Mouse (Mus musculus): ENCODE data around the gene Limch1. TPM values are rescaled to one million over a fixed set of nuclear protein-coding genes. Genes with fewer than 3 reads are reported as not detected.

The Limch1 gene
- polyA plus RNA-seq, 1 experiment from 2014 or later: 368 TPM

DNA sequence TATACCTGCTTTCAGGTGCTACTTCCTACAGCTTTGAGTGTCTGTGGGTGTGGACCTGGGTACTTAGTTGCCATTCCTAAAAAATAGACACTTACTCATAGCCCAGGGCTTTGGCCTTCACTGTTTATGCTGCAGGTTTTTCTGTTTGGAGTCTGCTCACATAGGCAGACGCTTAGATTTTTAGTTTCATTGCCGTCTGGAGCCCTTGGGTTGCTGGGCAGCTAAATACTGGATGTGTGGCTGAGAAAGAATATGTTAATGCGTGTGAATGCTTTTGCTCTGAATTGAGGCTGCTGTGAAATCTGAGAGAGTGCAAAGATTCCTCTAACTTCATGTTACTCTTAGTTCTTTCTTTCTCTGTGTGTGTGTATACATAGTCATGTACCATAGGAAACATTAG lies 52.5 kb downstream of the Limch1 start:
- Histone ChIP-seq H3K36me3 (ENCODE audit: insufficient read depth, low read length) (no peaks in the 10 kb centered on the region), H3K4me3 (ENCODE audit: low read depth, low read length) (no peak overlapping the region), H3K27me3 (replicated peaks; ENCODE audit: insufficient read depth, low read length) (no peaks in the 10 kb centered on the region), H3K4me2 (replicated peaks; ENCODE audit: low read depth, low read length) (peak overlapping the region; percentile 12; the same call in 1 of the 2 replicates), H3K27ac (ENCODE audit: low read length) (peak overlapping the region; percentile 74), H3K9me3 (ENCODE audit: low read length) (no peaks in the 10 kb centered on the region), H3K4me1 (ENCODE audit: insufficient read depth, low read depth, low read length) (peaks cover 33% of the 10 kb centered on the region; the same call in 1 of the 2 replicates), H3K9ac (replicated peaks; ENCODE audit: low read depth) (no peak overlapping the region)
- DNase-seq (ENCODE audit: low spot score) (peak; percentile 64), ATAC-seq (peak; percentile 50)
- TF ChIP-seq CTCF (IDR thresholded peaks at IDR 0.05): no peak
- peak; percentile 30; the same call in 1 of the 2 replicates for TF ChIP-seq EP300 (IDR thresholded peaks at IDR 0.05)
- WGBS: 27% methylated on average over 3 of the region's 3 CpGs

DNA sequence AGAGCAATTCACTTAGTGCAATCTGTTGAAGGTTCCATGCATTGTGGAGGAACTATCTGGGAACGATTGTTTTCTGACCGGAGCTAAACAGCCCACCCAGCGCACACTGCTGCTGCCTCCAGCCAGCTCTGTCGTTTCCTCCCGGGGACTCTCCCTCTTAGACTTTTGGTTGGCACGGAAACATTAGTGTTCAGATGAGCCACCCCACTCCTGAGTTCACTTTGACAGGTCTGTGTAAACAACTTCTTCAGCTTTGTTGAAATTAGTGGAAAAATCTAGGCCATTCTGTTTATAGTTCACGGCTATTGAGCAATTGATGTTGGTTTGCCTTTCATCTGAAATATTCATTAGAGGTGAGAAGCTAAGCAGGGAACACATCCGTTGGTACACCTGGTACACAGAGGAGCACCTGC lies 53.0 kb downstream of the Limch1 start:
- Histone ChIP-seq H3K4me3 (ENCODE audit: low read depth, low read length) (no peak overlapping the region), H3K27me3 (replicated peaks; ENCODE audit: insufficient read depth, low read length) (no peaks in the 10 kb centered on the region), H3K9me3 (ENCODE audit: low read length) (no peaks in the 10 kb centered on the region), H3K36me3 (ENCODE audit: insufficient read depth, low read length) (no peaks in the 10 kb centered on the region), H3K4me1 (ENCODE audit: insufficient read depth, low read depth, low read length) (peaks cover 33% of the 10 kb centered on the region; the same call in 1 of the 2 replicates), H3K9ac (replicated peaks; ENCODE audit: low read depth) (no peak overlapping the region), H3K4me2 (replicated peaks; ENCODE audit: low read depth, low read length) (peak overlapping the region; percentile 12), H3K27ac (ENCODE audit: low read length) (peak overlapping the region; percentile 74)
- ATAC-seq: peak; percentile 87
- WGBS: 5% methylated on average over 8 of the region's 8 CpGs
- TF ChIP-seq EP300 (IDR thresholded peaks at IDR 0.05) (peak; percentile 97), CTCF (IDR thresholded peaks at IDR 0.05) (no peak)
- DNase-seq (ENCODE audit: low spot score): peak; percentile 93

DNA sequence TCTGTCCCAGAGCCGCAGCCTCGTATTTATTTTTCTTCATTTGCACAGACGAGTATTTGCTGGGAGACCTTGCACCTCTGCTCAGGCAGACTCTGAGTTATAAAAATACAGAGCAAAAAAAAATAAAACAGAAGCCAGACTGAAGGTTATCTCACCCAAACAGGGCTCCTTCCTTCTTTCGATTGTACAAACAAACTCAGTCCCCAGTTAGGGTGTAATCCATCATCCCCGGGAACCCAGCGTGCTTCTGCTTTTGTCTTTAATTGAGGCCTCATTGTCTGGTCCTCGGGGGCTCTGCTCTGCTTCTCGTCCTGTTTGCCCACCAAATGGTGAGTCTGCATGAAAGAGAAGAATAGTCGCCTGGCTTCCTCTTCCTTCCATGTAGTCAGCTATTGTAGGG lies 54.6 kb downstream of the Limch1 start:
- no peak overlapping the region; the same call in 1 of the 2 replicates for H3K4me2 ChIP-seq (replicated peaks; ENCODE audit: low read depth, low read length)
- WGBS: 15% methylated on average over 9 of the region's 9 CpGs
- H3K9me3 ChIP-seq (ENCODE audit: low read length): no peaks in the 10 kb centered on the region
- no peak overlapping the region for H3K9ac ChIP-seq (replicated peaks; ENCODE audit: low read depth)
- no peaks in the 10 kb centered on the region for H3K27me3 ChIP-seq (replicated peaks; ENCODE audit: insufficient read depth, low read length)
- DNase-seq (ENCODE audit: low spot score): peak; percentile 42
- H3K27ac ChIP-seq (ENCODE audit: low read length): peak overlapping the region; percentile 23; the same call in 1 of the 2 replicates
- peak; percentile 52 for TF ChIP-seq EP300 (IDR thresholded peaks at IDR 0.05)
- no peak for TF ChIP-seq CTCF (IDR thresholded peaks at IDR 0.05)
- no peak overlapping the region for H3K4me3 ChIP-seq (ENCODE audit: low read depth, low read length)
- peaks cover 33% of the 10 kb centered on the region; the same call in 1 of the 2 replicates for H3K4me1 ChIP-seq (ENCODE audit: insufficient read depth, low read depth, low read length)
- no peak for ATAC-seq
- H3K36me3 ChIP-seq (ENCODE audit: insufficient read depth, low read length): no peaks in the 10 kb centered on the region

DNA sequence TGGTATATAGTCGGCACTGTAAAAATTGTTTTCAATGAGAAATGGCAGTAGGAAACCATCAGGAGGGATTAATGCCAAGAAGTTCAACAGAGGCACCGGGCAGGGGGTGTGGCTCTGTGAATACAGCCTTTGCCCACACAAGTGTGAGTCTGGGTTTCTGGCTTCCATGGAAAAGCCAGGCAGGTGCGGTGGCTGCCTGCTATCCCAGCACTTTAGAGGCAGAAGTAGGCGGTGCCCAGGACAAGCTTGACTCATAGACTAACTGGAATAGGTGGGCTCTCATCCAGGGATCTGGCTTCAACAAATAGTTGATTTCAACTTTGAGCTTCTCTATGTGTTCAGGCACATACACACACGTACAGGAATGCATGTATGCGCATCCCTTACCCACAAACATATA lies 55.4 kb downstream of the Limch1 start:
- 48% methylated on average over 6 of the region's 6 CpGs for WGBS
- H3K4me1 ChIP-seq (ENCODE audit: insufficient read depth, low read depth, low read length): peaks cover 33% of the 10 kb centered on the region; the same call in 1 of the 2 replicates
- no peak overlapping the region for H3K4me3 ChIP-seq (ENCODE audit: low read depth, low read length)
- H3K9ac ChIP-seq (replicated peaks; ENCODE audit: low read depth): no peak overlapping the region
- H3K27ac ChIP-seq (ENCODE audit: low read length): peak overlapping the region; percentile 23; the same call in 1 of the 2 replicates
- no peaks in the 10 kb centered on the region for H3K27me3 ChIP-seq (replicated peaks; ENCODE audit: insufficient read depth, low read length)
- DNase-seq (ENCODE audit: low spot score) (peak; percentile 60), ATAC-seq (0 out of 2 replicates have a peak, but pooled peaks have one; percentile 10)
- no peaks in the 10 kb centered on the region for H3K36me3 ChIP-seq (ENCODE audit: insufficient read depth, low read length)
- TF ChIP-seq EP300 (IDR thresholded peaks at IDR 0.05): no peak
- no peak for TF ChIP-seq CTCF (IDR thresholded peaks at IDR 0.05)
- no peaks in the 10 kb centered on the region for H3K9me3 ChIP-seq (ENCODE audit: low read length)
- H3K4me2 ChIP-seq (replicated peaks; ENCODE audit: low read depth, low read length): no peak overlapping the region

DNA sequence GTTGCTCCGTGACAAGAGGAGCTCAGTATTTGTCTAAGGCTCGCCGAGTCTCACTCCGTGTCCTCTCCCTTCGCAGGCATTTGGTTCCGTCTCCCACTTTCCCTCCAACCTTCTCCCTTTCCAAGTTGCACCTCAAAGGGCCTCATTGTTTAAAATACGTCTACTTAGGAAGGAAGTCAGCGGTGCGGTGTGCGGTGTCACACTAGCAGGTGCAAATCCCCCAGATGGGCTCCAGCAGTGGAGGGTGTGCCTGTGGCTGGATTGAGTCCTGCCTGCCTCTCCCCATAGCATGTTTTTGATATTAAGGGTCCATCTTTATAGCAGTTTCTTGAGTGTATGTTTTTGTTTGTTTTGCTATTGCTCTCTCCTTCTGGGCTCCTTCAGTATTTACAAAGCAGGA lies 56.6 kb downstream of the Limch1 start:
- no peak for TF ChIP-seq CTCF (IDR thresholded peaks at IDR 0.05)
- TF ChIP-seq EP300 (IDR thresholded peaks at IDR 0.05): no peak
- Histone ChIP-seq H3K27me3 (replicated peaks; ENCODE audit: insufficient read depth, low read length) (no peaks in the 10 kb centered on the region), H3K4me2 (replicated peaks; ENCODE audit: low read depth, low read length) (0 out of 2 replicates have a peak overlapping the region, but pooled peaks have one; percentile 19), H3K27ac (ENCODE audit: low read length) (peak overlapping the region; percentile 54; the same call in 1 of the 2 replicates), H3K36me3 (ENCODE audit: insufficient read depth, low read length) (no peaks in the 10 kb centered on the region), H3K9ac (replicated peaks; ENCODE audit: low read depth) (no peak overlapping the region), H3K4me1 (ENCODE audit: insufficient read depth, low read depth, low read length) (peaks cover 33% of the 10 kb centered on the region; the same call in 1 of the 2 replicates), H3K9me3 (ENCODE audit: low read length) (no peaks in the 10 kb centered on the region), H3K4me3 (ENCODE audit: low read depth, low read length) (no peak overlapping the region)
- peak; percentile 50 for DNase-seq (ENCODE audit: low spot score)
- ATAC-seq: no peak
- 27% methylated on average over 10 of the region's 10 CpGs for WGBS

DNA sequence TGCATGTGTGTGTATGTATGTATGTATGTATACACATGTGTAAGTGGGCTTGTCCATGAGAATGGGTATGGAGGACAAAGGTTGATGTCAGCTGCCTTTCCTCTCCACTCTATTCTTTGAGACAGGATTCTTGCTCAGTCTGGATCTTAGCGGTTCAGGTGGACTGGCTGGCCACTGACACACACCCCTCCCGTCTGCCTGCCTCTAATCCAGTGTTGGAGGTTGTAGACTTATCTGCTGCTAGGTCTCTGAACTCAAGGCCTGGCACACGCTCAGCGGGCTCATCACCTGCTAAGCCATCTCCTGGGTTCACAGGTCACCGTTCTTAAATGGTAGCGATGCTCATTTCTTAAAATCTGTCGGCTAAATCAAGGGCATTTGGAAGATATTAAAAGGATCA lies 60.7 kb downstream of the Limch1 start:
- Histone ChIP-seq H3K4me3 (ENCODE audit: low read depth, low read length) (no peak overlapping the region), H3K9ac (replicated peaks; ENCODE audit: low read depth) (no peak overlapping the region), H3K27me3 (replicated peaks; ENCODE audit: insufficient read depth, low read length) (no peaks in the 10 kb centered on the region), H3K27ac (ENCODE audit: low read length) (no peak overlapping the region), H3K4me2 (replicated peaks; ENCODE audit: low read depth, low read length) (no peak overlapping the region), H3K36me3 (ENCODE audit: insufficient read depth, low read length) (no peaks in the 10 kb centered on the region), H3K4me1 (ENCODE audit: insufficient read depth, low read depth, low read length) (peaks cover 10% of the 10 kb centered on the region; the same call in 1 of the 2 replicates), H3K9me3 (ENCODE audit: low read length) (no peaks in the 10 kb centered on the region)
- WGBS: 83% methylated on average over 7 of the region's 7 CpGs
- DNase-seq (ENCODE audit: low spot score) (no peak), ATAC-seq (no peak)
- TF ChIP-seq CTCF (IDR thresholded peaks at IDR 0.05) (no peak), EP300 (IDR thresholded peaks at IDR 0.05) (no peak)
